Mouse (Mus musculus) left cerebral cortex, postnatal 25 days (tissue): ENCODE results near the gene Enkd1. TPM values are rescaled to one million over a fixed set of nuclear protein-coding genes. Genes with fewer than 3 reads are reported as not detected.

Experiments used
- DNase-seq, 2 experiments: peaks; one replicate each; pipeline ENCODE4 v3.0.0; 2022; ENCODE audit warnings: low spot score in 2 of 2, mixed read lengths in 1 of 2
- intact Hi-C: fragments of 180-260 bp; cut with DNase I; formaldehyde crosslinking; loops from one replicate; pipeline ENCODE4 v1.15.1; 2025
- total RNA-seq, 2 experiments: library from RNA; stranded (reverse); gene quantifications; 2 replicates each; pipeline ENCODE4 v1.2.3; 2021

Gene Enkd1
- total RNA-seq, 2 experiments from 2014 or later: 8.7 to 9.8 TPM

DNA sequence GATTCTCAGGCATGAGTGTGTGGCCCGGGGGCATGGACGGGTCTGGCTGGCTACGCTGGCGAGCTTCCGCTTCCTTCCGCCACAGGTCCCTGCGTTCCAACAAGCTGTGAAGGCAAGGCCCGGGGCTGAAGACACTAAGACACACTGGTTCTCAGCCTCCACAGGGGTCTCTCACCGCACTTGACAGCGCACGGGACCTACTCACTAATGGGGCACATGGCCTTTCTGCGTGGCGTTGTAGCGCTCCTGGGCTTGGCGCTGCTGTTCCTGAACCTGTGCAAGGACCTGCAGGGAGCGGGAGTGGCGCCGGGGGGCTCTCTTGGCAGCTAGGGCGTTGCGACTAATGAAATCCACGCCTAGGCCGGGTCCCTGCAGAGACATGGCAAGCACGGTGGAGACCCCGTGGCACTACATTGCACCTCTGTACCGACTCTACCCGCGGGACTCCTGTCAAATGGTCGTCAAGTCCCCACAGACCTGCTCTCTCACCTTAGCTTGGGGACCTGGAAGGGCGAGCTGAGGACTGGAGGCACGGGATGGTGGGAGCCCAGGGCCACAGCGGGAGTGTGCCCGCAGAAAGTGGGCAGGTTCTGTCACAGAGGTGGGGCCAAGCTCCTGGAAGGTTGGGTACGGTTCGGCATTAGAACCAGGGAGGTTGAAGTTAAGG is 3.7 kb downstream of the Enkd1 start:
- intact Hi-C loops: loop anchor here (5.0 kb wide), 1 partner anchor 67 kb away; the partner anchor contains the start of genes Agrp and Ctcf

DNA sequence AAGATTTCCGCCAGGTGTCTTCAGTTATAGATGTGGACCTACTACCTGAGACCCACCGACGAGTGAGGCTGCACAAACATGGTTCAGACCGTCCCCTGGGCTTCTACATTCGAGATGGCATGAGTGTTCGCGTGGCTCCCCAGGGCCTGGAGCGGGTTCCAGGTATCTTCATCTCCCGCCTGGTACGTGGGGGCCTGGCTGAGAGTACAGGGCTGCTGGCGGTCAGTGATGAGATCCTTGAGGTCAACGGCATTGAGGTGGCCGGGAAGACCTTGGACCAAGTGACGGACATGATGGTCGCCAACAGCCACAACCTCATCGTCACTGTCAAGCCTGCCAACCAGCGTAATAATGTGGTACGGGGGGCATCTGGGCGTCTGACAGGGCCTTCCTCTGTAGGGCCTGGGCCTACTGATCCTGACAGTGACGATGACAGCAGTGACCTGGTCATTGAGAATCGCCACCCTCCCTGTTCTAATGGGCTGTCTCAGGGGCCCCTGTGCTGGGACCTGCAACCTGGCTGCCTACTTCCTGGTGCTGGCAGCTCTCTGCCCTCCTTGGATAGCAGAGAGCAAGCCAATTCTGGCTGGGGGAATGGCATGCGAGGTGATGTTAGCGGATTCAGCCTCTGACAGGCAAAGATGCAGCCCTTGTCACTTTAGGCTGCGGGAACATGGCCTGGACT is 5.1 kb downstream of the Enkd1 start:
- no peak for DNase-seq
- intact Hi-C loops: loop anchor here (5.0 kb wide), 1 partner anchor 66 kb away; the partner anchor contains the start of genes Agrp and Ctcf

More for the DNA sequence above, 3.7 kb downstream of the Enkd1 start:
- DNase-seq: no peak

DNA sequence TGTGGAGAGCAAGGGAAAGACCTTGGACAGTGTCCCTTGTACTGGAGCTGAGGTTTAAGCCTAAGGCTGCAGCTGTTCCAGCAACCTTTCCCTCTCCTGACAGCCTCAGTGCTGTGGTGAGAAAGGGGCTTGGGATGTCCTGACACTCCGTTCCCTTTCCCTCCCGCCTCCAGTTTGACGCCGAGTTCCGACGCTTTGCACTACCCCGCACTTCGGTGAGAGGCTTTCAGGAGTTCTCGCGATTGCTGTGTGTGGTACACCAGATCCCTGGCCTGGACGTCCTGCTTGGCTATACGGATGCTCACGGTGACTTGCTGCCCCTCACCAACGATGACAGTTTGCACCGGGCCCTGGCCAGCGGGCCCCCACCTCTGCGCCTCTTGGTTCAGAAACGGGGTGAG is 6.0 kb downstream of the Enkd1 start:
- no peak for DNase-seq
- intact Hi-C loops: loop anchor here (5.0 kb wide), 1 partner anchor 65 kb away; the partner anchor contains the start of genes Agrp and Ctcf

DNA sequence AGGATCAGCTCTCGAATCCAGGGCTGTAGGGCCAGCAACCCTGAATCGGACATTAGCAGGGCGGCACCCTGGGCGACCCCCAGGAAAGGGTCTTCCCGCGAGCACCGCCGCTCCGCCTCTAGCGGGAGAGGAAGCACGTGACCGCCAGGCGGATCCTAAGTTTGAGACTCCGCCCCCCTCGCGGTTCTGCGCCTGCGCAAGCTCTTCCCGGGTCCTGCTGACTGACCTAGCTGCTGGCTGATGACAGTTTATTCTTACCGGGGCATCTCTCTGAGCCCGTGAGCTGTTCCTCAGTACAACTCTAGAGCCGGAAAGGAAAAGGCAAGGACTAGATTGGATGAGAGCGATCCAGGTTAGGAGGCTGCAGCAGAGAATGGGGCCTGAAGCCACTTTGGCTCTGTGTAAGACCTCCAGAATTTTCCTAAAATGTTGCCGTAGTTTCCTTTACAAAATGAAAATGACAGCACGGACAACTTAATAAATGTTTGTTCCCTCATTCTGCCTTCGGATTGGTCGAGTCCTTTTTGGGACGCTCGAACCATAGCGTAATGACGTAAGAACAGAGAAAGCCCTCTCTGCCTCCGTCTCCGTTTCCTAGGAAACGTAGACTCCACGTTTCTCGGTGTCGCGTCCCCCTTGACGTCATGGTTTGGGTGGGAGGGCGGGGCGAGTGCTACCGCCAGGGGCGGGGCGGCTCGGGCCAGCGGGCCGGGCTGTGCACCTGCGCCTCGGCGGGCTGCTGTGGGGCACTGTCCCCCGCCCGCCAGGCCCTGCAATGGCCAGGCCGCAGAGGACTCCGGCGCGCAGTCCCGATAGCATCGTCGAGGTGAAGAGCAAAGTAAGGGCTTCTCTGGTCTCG is 6.8 kb downstream of the Enkd1 start, which contains the start of the genes Acd and Pard6a:
TSS of gene Acd (minus strand) at position 137 of the 859 bp plus-strand sequence.
TSS of gene Pard6a (plus strand) at position 183 of the 859 bp plus-strand sequence.
- peak; percentile 95 to 96 for DNase-seq
- intact Hi-C loops: loop anchor here (5.0 kb wide), 1 partner anchor 64 kb away; the partner anchor contains the start of genes Agrp and Ctcf

DNA sequence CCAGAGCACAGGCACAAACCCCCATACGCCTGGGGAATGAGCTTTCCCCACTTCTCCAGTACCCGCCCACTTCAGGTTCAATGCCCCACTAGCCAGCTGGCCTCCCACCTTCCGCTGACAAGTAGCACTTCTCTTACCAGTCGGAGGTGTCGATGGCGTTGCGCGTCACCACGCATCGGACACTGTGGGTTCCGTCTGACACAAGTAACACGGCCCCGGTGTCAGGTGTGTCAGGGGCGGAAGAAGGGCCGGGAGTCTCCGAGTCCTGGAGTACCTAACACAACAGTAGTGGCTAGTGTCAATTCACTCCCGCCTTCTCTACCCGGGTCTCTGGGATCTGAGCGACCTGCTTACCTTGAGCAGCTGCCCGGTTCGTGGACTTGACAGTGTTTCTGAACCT is 7.4 kb downstream of the Enkd1 start:
- intact Hi-C loops: loop anchor here (5.0 kb wide), 1 partner anchor 63 kb away; the partner anchor contains the start of genes Agrp and Ctcf
- peak; percentile 67 to 82 for DNase-seq

DNA sequence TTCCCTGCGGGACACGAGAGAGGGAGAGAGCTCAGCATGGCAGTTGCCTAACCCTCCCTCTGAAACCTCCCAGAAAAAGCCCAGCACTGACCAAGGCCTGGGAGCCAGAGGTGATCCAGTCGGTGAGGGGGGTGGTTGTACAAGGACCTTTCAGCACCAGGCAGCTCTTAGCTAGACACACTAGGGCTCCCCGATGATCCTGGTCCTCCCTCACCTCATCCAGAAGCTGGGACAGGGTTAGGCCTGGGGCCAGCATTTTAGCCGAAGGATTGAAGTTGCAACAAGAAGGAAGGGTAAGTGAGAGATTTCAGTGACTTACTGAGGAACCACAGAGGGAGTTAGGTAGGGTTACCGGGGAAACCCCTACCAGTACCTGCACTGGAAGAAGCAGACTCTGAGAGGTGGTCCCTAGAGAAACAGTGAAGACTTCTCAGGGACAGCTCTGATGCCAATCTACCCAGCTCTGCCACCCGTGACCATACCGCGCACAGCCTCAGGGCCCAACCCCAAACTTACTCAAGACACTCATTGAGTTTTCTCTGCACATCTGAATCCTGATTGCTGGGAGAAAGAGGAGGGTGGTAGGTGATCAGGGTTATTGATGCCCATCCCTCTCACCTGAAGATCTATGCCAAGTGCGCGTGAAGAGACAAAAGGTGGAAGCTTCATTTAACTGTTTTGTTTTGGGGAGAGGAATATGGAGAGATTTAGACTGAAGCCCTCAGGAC is 8.4 kb downstream of the Enkd1 start:
- no peak for DNase-seq
- intact Hi-C loops: loop anchor here (5.0 kb wide), 1 partner anchor 62 kb away; the partner anchor contains the start of genes Agrp and Ctcf

DNA sequence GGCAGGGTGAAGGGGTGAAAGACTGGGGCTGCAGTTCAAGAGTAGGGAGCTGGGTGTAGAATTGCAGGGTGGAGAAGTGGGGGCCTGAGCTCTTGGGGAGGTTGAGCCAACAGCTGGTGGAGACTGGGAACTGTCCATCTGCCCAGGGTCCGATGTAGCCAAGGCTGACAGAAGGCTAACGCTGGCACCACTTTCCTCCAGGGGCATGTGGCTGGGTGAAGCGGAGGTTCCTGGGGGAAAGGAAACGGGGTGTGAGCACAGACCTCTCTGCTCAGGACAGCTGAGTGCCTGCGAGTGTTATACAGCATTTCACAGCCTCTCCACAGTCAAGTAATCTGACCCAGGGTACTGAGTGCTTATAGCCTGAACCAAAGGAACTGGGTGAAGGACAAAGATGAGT is 9.3 kb downstream of the Enkd1 start:
- DNase-seq: no peak
- intact Hi-C loops: no loop called here

DNA sequence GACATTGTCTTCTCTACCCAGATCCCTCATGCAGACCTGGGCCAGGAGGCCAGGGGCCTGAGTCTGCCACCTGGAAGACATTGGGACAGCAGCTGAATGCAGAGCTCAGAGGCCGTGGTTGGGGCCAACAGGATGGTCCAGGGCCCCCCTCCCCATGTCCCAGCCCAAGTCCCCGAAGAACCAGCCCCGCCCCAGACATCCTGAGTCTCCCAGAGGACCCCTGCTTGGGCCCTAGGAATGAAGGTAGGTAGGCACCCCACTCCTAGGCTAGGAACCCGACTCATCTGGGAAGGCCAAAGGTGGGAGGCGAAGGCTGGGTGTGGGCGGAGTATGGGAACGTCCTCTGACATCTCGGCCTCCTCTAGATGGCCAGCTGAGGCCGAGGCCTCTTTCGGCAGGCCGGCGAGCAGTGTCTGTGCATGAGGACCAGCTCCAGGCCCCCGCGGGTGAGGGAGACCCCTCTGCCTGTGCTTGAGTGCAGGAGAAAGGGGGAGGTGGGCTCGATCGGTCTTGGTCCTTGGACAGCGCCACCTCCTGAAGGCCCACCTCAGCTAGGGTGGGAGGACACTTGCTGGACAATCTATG is 10.7 kb downstream of the Enkd1 start:
- DNase-seq: no peak
- intact Hi-C loops: no loop called here

DNA sequence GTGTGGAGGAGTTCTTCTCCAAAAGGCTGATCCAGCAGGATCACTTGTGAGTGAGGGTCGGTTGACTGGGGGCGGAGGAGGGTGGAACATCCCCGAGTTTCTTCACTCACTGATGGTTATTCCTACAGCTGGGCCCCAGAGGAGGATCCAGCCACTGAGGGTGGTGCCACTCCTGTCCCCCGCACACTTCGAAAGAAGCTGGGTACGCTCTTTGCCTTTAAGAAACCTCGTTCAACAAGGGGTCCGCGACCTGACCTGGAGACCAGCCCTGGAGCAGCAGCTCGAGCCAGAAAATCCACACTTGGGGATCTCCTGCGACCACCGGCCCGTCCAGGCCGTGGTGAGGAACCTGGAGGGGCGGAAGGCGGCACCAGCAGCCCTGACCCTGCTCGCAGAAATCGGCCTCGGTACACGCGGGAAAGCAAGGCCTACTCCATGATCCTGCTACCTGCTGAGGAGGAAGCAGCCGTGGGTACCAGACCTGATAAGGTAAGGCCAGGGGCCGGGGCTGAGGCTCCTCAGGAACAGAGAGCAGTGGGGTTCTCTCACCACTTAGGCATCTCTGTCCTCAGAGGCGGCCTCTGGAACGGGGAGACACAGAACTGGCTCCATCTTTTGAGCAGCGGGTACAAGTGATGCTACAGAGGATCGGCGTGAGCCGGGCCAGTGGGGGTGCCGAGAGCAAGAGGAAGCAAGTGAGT is 12.8 kb downstream of the Enkd1 start:
- intact Hi-C loops: loop anchor here (2.0 kb wide), 1 partner anchor 72 kb away; no protein-coding TSS in a partner anchor
- DNase-seq: no peak

DNA sequence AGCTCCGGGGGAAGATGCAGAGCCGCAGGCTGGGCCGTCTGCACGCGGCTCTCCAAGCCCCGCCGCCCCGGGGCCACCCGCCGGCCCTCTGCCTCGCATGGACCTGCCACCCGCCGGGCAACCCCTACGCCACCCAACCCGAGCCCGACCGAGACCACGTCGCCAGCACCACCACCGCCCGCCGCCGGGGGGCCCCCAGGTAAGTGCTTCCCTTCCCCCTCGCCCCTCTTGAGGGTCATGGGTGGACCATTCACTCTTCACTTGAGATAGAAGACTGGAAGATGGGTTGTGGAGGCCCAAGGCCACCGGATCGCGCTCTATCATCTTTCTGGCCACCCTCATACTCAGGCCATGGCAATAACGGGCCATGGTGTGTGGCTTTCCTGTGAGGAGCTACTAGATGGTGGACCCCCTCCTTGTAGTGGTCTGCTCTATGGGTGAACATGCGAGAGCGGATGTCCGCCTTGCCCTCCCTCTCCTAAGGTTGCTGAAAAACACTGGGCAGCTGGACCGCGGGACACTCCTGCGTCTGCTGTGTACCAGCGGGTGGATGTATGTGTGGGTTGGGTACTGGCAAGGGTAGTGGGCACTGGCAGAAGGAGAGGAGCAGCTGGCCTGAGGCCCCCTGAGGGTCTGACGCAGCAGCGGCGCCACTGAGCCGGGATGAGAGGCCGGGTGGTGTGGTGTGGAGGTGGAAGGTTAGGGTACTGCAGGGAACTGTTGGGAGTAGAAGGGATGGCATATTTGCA is 13.8 kb downstream of the Enkd1 start:
- peak; percentile 54 to 59 for DNase-seq
- intact Hi-C loops: loop anchor here (2.0 kb wide), 1 partner anchor 71 kb away; no protein-coding TSS in a partner anchor

DNA sequence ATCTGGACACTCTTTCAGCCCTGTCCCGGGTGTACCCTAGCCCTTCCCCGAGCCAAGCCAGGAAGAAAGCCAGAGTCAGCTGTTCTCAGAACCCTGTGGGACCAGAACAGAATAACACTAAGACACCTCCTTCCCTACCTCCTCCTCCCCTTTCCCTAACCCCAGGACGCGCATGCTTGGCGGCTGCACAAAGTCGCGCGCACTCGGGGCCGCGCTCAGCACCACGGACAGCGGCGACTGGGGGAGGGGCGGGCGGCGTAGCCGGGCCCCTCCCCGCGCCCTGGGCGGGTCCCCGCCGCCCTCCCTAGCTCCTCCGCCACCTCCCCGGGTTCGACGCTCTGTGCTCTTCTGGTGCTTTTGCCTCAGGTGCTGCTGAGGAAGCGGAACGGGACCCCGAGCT is 14.4 kb downstream of the Enkd1 start:
- peak; percentile 80 to 83 for DNase-seq
- intact Hi-C loops: loop anchor here (2.0 kb wide), 1 partner anchor 71 kb away; no protein-coding TSS in a partner anchor

DNA sequence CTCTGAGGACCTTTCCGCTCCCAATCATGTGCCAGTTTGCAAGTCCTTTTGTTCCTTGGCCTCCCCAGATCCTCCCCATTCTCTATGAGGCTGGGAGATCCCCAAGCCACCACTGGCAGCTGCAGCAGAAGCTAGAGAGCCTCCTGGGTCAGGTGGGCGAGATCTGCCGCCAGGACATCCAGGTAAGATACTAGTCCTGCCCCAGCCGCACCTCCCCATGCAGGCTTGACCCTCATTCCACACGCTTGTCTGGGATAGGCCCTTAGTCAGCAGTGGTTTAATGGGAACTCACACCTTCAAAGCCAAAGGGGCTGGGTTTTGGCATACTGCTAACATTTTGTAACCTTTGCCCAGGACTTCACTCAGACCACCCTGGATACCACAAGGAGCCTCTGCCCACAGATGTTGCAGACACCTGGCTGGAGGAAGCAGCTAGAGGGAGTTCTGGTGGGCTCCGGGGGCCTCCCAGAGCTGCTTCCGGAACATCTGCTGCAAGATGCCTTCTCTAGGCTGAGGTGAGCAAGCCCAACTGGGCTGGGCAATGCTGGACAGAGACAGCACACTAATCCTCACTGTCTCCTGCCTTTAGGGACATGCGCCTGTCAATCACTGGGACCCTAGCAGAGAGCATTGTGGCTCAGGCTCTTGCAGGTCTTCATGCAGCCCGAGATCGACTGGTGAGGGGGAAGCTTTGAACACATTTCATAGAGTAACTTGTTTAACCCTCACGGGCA is 15.4 kb downstream of the Enkd1 start:
- intact Hi-C loops: no loop called here
- DNase-seq: no peak

DNA sequence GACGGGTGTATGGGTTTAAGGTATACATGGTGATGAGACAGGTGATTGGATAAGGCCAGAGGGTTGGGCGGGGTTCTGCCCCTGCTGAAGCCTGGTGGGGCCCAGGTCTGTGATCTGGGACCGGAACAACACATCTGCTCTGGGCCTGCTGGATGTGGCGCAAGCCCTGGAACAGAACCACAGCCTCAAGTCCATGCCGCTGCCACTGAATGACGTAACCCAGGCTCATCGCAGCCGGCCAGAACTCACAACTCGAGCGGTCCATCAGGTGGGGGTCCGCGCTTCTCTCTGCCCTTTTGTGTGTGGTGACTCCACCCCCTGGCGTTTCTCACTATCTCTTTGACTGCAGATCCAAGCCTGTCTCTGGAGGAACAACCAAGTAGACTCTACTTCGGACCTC is 17.0 kb downstream of the Enkd1 start:
- no peak for DNase-seq
- intact Hi-C loops: no loop called here

DNA sequence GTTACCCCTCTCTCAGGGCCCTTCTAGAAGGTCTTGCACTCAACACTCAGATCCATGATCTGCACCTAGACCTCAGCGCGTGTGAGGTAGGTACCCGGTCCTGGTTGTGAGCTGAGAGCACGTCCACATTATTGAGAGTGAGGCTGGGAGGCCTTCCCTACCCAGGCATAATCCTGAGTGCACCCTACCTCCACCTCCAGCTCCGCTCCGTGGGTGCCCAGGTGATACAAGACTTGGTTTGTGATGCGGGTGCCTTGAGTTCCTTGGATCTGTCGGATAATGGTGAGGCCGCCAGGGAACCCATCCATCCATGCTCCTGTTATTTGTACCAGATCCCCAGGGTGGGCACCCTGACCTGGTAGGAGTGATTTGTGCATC is 18.0 kb downstream of the Enkd1 start:
- intact Hi-C loops: no loop called here
- DNase-seq: no peak

DNA sequence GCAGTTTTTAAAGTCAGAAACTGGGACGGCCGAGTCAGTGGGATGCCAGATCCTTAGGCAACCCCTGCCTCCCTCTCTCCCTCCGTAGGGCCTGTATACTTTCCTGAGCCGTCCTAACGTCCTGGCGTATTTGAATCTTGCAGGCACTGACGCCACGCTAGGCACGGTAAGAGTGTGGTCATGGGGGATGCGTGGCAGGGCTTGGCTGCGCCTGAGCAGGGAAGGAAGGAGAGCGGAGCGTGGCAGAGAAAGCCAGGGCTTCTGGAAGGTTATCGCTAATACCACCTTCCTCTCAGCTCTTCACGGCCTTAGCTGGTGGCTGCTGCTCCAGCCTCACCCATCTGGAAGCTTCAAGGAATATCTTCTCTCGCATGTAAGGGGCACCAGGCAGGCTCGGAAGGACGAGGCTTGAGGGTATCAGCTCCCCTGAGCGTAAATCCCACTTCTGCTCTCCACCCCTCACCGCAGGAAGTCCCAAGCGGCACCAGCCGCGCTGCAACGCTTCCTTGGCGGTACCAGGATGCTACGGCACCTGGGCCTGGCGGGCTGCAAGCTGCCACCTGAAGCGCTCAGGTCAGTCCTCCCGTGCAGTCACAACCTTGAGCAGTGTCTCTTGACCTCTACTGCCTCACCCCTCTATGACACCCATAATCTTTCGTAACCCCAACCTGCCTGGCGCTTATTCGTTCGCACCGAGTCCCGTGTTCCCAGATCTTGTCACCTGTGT is 18.6 kb downstream of the Enkd1 start:
- intact Hi-C loops: no loop called here

DNA sequence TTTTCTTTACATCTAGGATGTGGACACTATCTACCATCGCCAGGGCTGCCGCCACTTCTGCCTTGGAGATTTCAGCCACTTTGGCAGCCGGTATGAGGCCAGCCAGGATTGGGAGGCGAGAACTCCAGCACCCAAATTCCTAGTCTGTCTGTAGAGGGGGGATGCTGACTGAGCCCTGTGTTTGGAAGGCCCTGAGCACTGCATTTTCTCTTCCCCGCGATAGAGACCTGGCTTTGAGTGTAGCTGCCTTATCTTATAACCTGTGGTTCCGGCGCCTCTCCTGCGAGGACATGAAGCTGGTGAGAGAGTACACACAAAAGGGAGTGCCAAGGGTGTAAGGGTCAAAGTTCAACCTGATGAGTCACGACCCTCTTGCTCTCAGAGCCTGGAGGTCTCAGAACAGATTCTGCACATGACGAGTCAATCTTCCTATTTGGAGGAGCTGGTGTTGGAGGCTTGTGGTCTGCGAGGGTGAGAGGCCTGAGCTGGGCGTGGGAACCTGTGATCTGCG is 19.7 kb downstream of the Enkd1 start:
- no peak for DNase-seq
- intact Hi-C loops: no loop called here

More for the DNA sequence above, 18.6 kb downstream of the Enkd1 start:
- no peak for DNase-seq
